Mouse (Mus musculus) erythroid progenitor cell, adult 5-6 weeks (primary cell): ENCODE measurements around the gene 3830417A13Rik. TPM values are rescaled to one million over a fixed set of nuclear protein-coding genes. Genes with fewer than 3 reads are reported as not detected.

Experiments
- ATAC-seq: replicated peaks from 2 replicates; pipeline ENCODE4 v1.8.0; 2016; ENCODE audit warnings: moderate number of reproducible peaks, mild to moderate bottlenecking, moderate TSS enrichment, inconsistent platforms; ENCODE audit not compliant: poor library complexity, low FRiP score, severe bottlenecking
- total RNA-seq, 2 experiments: library from RNA; stranded (forward) in 1 of 2; stranded (reverse) in 1 of 2; fragments of 150-400 nt in 1 of 2; fragments of 186-747, 209-891 nt in 1 of 2; gene quantifications; 2 replicates each; pipeline versions ENCODE4 v1.2.3 to v1.2.4; 2015 to 2017; ENCODE audit warnings: low replicate concordance in 2 of 2

The 3830417A13Rik gene
- total RNA-seq (2015; ENCODE audit: low replicate concordance), result not detected in 2 replicates
- total RNA-seq (2017; ENCODE audit: low replicate concordance), result not detected in 2 replicates

DNA sequence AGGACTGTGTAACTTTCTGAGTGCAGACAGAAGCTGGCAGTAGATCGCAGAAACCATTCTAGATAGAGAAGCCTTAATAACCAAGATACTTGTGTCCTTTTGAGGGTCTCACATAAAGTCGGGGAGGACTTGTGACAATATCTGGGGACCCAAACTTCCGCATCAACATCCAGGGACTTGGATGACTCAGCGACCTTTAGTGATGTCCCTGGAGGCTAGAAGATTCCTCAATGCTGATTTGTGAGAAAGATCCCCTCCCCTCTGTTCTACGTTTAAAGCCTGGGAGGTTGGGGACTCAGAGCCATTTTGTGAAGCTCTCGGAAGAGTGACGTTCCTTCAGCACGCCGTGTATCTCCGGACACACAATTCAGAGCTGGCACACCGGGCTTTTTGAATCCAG is at the start of gene 3830417A13Rik:
Gene 3830417A13Rik (plus strand): TSS at position 301 of the 400 bp plus-strand sequence.
- ATAC-seq, result no peak

DNA sequence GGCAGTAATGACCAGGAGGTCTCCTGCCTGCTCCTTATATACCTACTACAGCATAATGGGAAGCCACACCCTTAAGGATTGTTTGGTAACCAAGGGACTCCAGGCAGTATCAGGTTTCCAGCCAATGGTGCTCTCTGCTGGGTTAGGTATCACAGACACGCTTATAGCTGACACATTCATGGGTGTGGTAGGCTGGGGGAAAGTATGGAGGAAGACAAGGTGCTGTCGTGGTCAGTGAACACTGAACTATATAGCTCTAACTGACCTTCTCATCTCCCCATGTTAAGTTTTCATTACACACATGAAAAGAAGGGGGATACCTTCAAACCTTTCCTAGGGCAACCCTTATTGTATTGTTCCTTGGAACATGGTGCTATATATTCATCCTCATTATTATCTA is 21.2 kb upstream of the 3830417A13Rik start, which contains the start of gene Gm6760:
Gene Gm6760 (minus strand): TSS at position 101 of the 400 bp plus-strand sequence.
- ATAC-seq, result no peak

DNA sequence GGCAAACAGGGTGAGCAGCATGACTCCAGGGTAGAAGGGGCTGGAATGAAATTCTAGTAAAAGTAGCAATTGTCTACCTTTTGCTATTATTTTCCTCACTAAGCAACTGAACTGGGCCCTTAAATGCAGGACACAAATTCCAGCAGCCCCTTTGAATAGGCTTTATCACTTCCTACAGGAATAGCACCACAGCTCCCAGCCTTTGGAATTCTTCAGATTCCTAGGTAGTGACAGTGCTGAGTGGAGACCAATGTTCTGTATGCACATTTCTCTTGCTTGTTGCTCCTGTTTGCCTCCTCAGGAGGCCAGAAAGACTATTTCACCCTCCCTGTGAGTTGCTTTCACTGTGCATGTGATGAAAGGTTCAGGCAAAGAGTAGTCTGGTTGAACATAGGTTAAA is 7.9 kb downstream of the 3830417A13Rik start:
- no peak for ATAC-seq

Other genes with a start within 250 kb of the 3830417A13Rik start
- gene Gm6760, start 21.4 kb upstream of the 3830417A13Rik start, total RNA-seq (2015; ENCODE audit: low replicate concordance), result not detected in 2 replicates
- gene Gm6760, start 21.4 kb upstream of the 3830417A13Rik start, total RNA-seq (2017; ENCODE audit: low replicate concordance), result not detected in 2 replicates
- not detected in 2 replicates for gene Slitrk4, start 103.4 kb downstream of the 3830417A13Rik start, total RNA-seq (2015; ENCODE audit: low replicate concordance)
- gene Slitrk4, start 103.4 kb downstream of the 3830417A13Rik start, total RNA-seq (2017; ENCODE audit: low replicate concordance), result not detected in 2 replicates